Mouse (Mus musculus) intestine, embryonic 15.5 days (tissue): ENCODE results near the gene Il6ra. TPM values are rescaled to one million over a fixed set of nuclear protein-coding genes. Genes with fewer than 3 reads are reported as not detected.

Source experiments
- ATAC-seq: fragments of 200-750 bp; cut with Nextera tagmentation; 2 replicates; pipeline ENCODE4 v1.8.0; 2017; ENCODE audit warnings: moderate TSS enrichment, moderate library complexity
- H3K27ac ChIP-seq: fragments of 300-500 bp; sonication (generic); 2 replicates; pipeline ENCODE4 v1.5.1; 2015; ENCODE audit warnings: mild to moderate bottlenecking, inconsistent platforms
- H3K27me3 ChIP-seq: fragments of 300-500 bp; sonication (generic); replicated peaks from 2 replicates; pipeline ENCODE4 v1.6.1; 2015; ENCODE audit warnings: inconsistent platforms
- H3K36me3 ChIP-seq: fragments of 300-500 bp; sonication (generic); 2 replicates; pipeline ENCODE4 v1.6.1; 2015; ENCODE audit warnings: inconsistent platforms
- H3K4me1 ChIP-seq: fragments of 300-500 bp; sonication (generic); replicated peaks from 2 replicates; pipeline ENCODE4 v1.6.1; 2015; ENCODE audit warnings: inconsistent platforms
- H3K4me2 ChIP-seq: fragments of 300-500 bp; sonication (generic); replicated peaks from 2 replicates; pipeline ENCODE4 v1.6.1; 2015; ENCODE audit warnings: mild to moderate bottlenecking, inconsistent platforms
- H3K4me3 ChIP-seq: fragments of 300-500 bp; sonication (generic); replicated peaks from 2 replicates; pipeline ENCODE4 v1.5.1; 2015; ENCODE audit warnings: inconsistent platforms
- H3K9ac ChIP-seq: fragments of 300-500 bp; sonication (generic); 2 replicates; pipeline ENCODE4 v1.6.1; 2015; ENCODE audit warnings: inconsistent platforms
- H3K9me3 ChIP-seq: fragments of 300-500 bp; sonication (generic); 2 replicates; pipeline ENCODE4 v1.6.1; 2016; ENCODE audit warnings: inconsistent platforms
- WGBS: fragments of 180-500 bp; shearing (Covaris S2); methylation state at CpG from one replicate; pipeline ENCODE4 v1.1.7; 2015; 5-methylcytosine and 5-hydroxymethylcytosine counted together
- polyA plus RNA-seq: library from polyadenylated mRNA; unstranded; fragments of >200 nt; fragmentation: Nextera tagmentation; extraction: Ambion mirVana; gene quantifications from 2 replicates; pipeline ENCODE4 v1.2.1, GENCODE M21; 2015

Gene Il6ra
- polyA plus RNA-seq, 1 experiment from 2014 or later = 2.8 TPM

DNA sequence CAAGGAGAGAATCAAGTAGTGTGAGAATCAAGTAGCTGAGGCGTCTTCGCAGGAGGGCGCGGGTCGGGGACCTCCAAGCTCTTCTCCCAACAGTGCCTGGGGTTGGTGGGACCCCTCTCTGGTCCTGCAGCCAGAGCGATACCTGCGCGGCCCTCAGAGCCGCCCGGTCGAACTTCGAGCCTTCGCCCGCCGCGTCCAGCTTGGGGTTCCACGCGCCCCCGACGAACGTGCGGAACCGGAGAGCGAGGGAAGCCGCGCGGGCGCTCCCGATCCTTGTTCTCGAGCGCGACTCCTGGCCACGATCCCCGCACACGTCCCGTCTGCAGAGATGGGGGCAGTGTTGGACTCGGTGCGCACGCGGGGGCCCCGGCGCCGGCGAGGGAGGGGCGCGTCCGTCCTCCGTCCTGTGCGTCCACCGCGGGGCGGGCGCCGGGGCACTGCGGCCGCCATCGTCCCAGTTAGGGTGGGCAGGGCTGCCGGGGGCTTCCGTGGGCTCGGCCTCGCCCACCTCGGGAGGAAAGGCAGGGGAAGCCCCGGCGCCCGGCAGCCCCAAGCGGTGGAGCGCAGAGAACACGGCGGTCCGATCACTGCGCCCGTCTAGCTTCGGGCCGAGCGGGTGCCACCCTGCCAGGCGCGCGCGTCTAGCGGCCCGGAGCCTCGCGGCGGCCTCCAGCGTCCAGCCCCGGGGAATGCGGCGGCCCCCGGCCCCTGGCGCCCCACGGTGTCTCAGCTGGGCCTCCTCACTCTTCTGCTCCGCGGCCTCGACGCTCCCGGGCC, 82.0 kb downstream of the Il6ra start, which contains the start of gene She:
Gene She, plus strand, starts transcription at position 556 of the 777 bp plus-strand sequence.
- H3K36me3 ChIP-seq = no peaks in the 10 kb centered on the region
- 2% methylated on average over 89 of the region's 96 CpGs for WGBS
- peak within 1 kb of the TSS; percentile 49 for H3K9ac ChIP-seq
- peaks cover 11% of the 10 kb centered on the region for H3K4me1 ChIP-seq
- peak within 1 kb of the TSS; percentile 51 for H3K4me3 ChIP-seq
- H3K27ac ChIP-seq = peak within 1 kb of the TSS; percentile 32
- H3K4me2 ChIP-seq = peak within 1 kb of the TSS; percentile 77
- no peaks in the 10 kb centered on the region for H3K9me3 ChIP-seq
- H3K27me3 ChIP-seq = peaks cover 56% of the 10 kb centered on the region
- ATAC-seq = peak; percentile 47

DNA sequence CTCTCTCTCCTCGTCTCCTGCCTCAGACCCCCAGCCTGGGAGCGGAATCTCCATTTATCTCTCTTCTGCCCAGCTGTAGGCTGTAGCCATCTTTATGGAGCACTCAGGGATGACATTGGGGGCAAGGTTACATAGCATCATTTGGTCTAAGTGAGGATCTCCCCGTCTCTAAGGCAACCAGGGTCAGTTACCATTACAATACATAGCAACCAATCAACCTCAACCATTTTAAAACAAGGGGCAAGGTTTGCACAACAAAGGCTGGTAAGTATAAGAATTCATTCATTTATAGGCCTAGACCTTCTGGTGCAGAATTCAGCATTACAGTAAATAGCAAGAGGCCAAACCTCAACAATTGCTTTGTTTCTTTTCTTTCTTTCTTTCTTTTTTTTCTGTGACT, 86.7 kb downstream of the Il6ra start:
- ATAC-seq = no peak
- no peak overlapping the region for H3K4me3 ChIP-seq
- H3K27me3 ChIP-seq = peaks cover 26% of the 10 kb centered on the region
- H3K9ac ChIP-seq = no peak overlapping the region
- H3K27ac ChIP-seq = no peak overlapping the region
- H3K36me3 ChIP-seq = no peaks in the 10 kb centered on the region
- H3K4me2 ChIP-seq = no peak overlapping the region
- 72% methylated on average over 3 of the region's 3 CpGs for WGBS
- no peaks in the 10 kb centered on the region for H3K9me3 ChIP-seq
- peaks cover 6% of the 10 kb centered on the region for H3K4me1 ChIP-seq

- no peak overlapping the region for H3K4me2 ChIP-seq
- WGBS = 53% methylated on average over 2 of the region's 2 CpGs
- ATAC-seq = no peak
- no peak overlapping the region for H3K27ac ChIP-seq
- no peaks in the 10 kb centered on the region for H3K9me3 ChIP-seq
- no peak overlapping the region for H3K4me3 ChIP-seq
- H3K9ac ChIP-seq = no peak overlapping the region
- H3K4me1 ChIP-seq = no peaks in the 10 kb centered on the region
- peaks cover 4% of the 10 kb centered on the region for H3K27me3 ChIP-seq
- H3K36me3 ChIP-seq = no peaks in the 10 kb centered on the region
Measured at GRCm38 (mm10) chr3:89823594-89823993, 89.4 kb downstream of the Il6ra start.

DNA sequence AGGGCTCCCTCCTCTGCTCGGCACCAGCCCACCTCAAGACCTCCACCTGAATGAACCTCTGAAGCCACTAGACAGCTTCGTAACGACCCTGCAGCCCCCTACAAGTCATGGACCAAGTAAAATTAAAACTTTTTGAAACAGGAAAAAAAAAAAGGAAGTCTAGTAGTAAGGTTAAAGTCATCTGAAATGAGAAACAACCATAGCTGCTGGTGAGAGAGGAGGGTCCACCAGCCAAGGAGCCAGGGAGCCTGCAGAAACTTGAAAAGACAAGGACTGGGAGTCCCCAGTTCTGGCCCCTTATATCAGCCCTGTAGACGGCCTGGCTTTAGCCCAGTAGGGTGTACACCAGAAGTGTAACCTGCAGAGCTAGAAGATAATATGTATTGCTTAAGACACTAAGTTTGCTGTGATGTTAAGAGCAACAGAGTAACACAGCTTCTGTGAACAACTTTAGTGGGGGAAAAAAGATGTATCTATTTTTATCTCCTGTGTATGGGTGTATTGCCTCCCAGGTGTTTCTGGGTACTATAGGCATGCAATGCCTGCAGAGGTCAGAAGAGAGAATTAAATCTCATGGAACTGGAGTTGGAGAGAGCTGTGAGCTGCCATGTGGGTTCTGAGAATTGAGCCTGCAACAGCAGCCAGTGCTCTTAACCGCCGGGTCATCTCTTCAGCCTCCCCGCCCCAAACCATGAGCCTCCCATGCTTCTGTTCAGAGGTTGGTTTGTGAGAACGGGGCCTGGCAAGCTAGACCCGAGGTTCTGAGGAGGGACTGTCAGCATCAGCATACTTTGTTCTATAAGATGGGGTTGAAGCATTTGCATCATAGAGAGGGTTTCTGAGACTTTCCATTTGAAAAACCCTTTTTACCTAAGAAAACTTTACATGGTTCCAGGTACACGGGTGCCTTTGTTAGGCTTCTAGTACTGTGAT, 91.2 kb downstream of the Il6ra start:
- no peaks in the 10 kb centered on the region for H3K9me3 ChIP-seq
- H3K4me3 ChIP-seq = no peak overlapping the region
- no peaks in the 10 kb centered on the region; the same call in 1 of the 2 replicates for H3K27me3 ChIP-seq
- H3K9ac ChIP-seq = no peak overlapping the region
- H3K36me3 ChIP-seq = no peaks in the 10 kb centered on the region
- ATAC-seq = no peak
- H3K27ac ChIP-seq = no peak overlapping the region
- H3K4me2 ChIP-seq = no peak overlapping the region
- 75% methylated on average over 10 of the region's 10 CpGs for WGBS
- no peaks in the 10 kb centered on the region for H3K4me1 ChIP-seq

DNA sequence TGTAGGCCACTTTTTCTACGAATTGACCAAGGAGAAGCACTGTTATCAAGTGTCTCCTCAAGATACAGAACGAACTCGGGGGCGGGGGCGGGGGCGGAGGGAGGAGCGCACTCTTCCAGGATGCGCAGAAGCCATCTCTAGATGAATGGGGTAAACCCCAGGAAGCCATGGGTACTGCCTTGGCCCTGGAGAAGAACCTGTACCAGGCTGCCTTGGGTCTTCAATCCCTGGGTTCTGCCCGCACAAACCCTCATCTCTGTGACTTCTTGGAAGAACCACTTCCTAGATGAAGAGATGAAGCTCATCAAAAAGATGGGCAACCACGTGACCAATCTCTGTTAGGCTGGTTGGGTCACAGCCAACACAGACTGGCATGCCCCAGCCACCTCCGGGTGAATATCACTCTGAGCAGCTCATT, 91.9 kb downstream of the Il6ra start:
- H3K4me3 ChIP-seq = no peak overlapping the region
- WGBS = 84% methylated on average over 11 of the region's 11 CpGs
- H3K9ac ChIP-seq = no peak overlapping the region

GRCm38 (mm10) chr3:89820311-89821095, 92.5 kb downstream of the Il6ra start:
- Histone ChIP-seq H3K4me1 (no peaks in the 10 kb centered on the region), H3K27ac (no peak overlapping the region), H3K4me3 (no peak overlapping the region), H3K4me2 (no peak overlapping the region), H3K27me3 (no peaks in the 10 kb centered on the region; the same call in 1 of the 2 replicates), H3K36me3 (no peaks in the 10 kb centered on the region), H3K9me3 (no peaks in the 10 kb centered on the region), H3K9ac (no peak overlapping the region)
- ATAC-seq = no peak
- WGBS = 84% methylated on average over 12 of the region's 12 CpGs

More for the DNA sequence above, 91.9 kb downstream of the Il6ra start:
- Histone ChIP-seq H3K27me3 (no peaks in the 10 kb centered on the region; the same call in 1 of the 2 replicates), H3K9me3 (no peaks in the 10 kb centered on the region), H3K36me3 (no peaks in the 10 kb centered on the region), H3K4me2 (no peak overlapping the region), H3K4me1 (no peaks in the 10 kb centered on the region), H3K27ac (no peak overlapping the region)
- no peak for ATAC-seq

- no peak overlapping the region for H3K4me2 ChIP-seq
- 60% methylated on average over 7 of the region's 7 CpGs for WGBS
- no peaks in the 10 kb centered on the region for H3K4me1 ChIP-seq
- no peak overlapping the region for H3K9ac ChIP-seq
- H3K27me3 ChIP-seq = no peaks in the 10 kb centered on the region; the same call in 1 of the 2 replicates
- H3K27ac ChIP-seq = no peak overlapping the region
- no peaks in the 10 kb centered on the region for H3K36me3 ChIP-seq
- no peak for ATAC-seq
- H3K9me3 ChIP-seq = no peaks in the 10 kb centered on the region
- H3K4me3 ChIP-seq = no peak overlapping the region
Measured at GRCm38 (mm10) chr3:89819897-89820296, 93.1 kb downstream of the Il6ra start.

DNA sequence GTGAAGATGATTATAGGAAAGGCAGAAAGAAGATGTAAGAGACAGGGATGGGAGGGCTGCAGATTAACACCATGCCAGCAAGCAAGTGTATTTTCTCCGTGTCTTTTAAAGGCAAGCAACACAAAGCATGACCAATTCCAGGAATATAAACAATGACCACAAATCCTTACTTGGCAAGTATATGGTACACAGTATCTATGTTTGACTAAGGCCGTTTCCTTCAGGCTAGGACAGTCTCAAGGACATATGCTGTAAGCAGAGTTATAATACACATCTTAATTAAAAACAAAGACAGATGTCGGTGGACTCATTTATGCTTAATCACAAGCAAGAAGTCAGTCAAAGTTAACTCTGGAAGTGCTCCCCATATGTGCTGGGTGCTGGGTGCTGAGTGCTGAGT, 94.4 kb downstream of the Il6ra start:
- Histone ChIP-seq H3K27me3 (no peaks in the 10 kb centered on the region; the same call in 1 of the 2 replicates), H3K27ac (no peak overlapping the region), H3K9me3 (no peaks in the 10 kb centered on the region), H3K4me3 (no peak overlapping the region), H3K4me1 (no peaks in the 10 kb centered on the region), H3K9ac (no peak overlapping the region), H3K36me3 (no peaks in the 10 kb centered on the region), H3K4me2 (no peak overlapping the region)
- 60% methylated on average over 3 of the region's 3 CpGs for WGBS
- no peak for ATAC-seq

GRCm38 (mm10) chr3:89817056-89817455, 95.9 kb downstream of the Il6ra start:
- Histone ChIP-seq H3K4me2 (no peak overlapping the region), H3K4me1 (no peaks in the 10 kb centered on the region), H3K36me3 (no peaks in the 10 kb centered on the region), H3K9me3 (no peaks in the 10 kb centered on the region), H3K27ac (no peak overlapping the region), H3K4me3 (no peak overlapping the region), H3K9ac (no peak overlapping the region), H3K27me3 (no peaks in the 10 kb centered on the region; the same call in 1 of the 2 replicates)
- WGBS = 61% methylated on average over 4 of the region's 4 CpGs
- ATAC-seq = no peak
